Mouse (Mus musculus) gastrocnemius, adult 8-10 months (tissue): Measurements from ENCODE around the gene Mtnr1a. TPM values are rescaled to one million over a fixed set of nuclear protein-coding genes. Genes with fewer than 3 reads are reported as not detected.

Experiments used
- DNase-seq, 2 experiments: peaks; one replicate each; pipeline ENCODE4 v3.0.0; 2022; ENCODE audit warnings: low spot score in 2 of 2
- total RNA-seq, 4 experiments: library from RNA; stranded (reverse); gene quantifications; 2 replicates each; pipeline ENCODE4 v1.2.4; 2022

Mtnr1a gene
- total RNA-seq, 4 experiments from 2014 or later = not detected

- no peak for DNase-seq
Observed at GRCm38 (mm10) chr8:45109371-45110063, 40.6 kb downstream of the Mtnr1a start.

GRCm38 (mm10) chr8:45110064-45110812 lies 41.3 kb downstream of the Mtnr1a start:
- no peak for DNase-seq

GRCm38 (mm10) chr8:45110813-45111104 lies 41.8 kb downstream of the Mtnr1a start:
- no peak for DNase-seq

GRCm38 (mm10) chr8:45111820-45112219 lies 42.9 kb downstream of the Mtnr1a start:
- no peak for DNase-seq

GRCm38 (mm10) chr8:45117588-45117987 lies 48.7 kb downstream of the Mtnr1a start:
- DNase-seq = no peak

GRCm38 (mm10) chr8:45125680-45126079 lies 56.7 kb downstream of the Mtnr1a start:
- DNase-seq = no peak

Other genes with a start within 250 kb of the Mtnr1a start
- gene Fat1, start 133.7 kb upstream of the Mtnr1a start, total RNA-seq = 1 to 10 TPM; 1.5 to 2.1 (median 2.0) TPM
- not detected for gene F11, start 192.9 kb downstream of the Mtnr1a start, total RNA-seq
- under 1 TPM in 1 of 4 experiments, not detected in 3; 0.05 TPM for gene Klkb1, start 225.7 kb downstream of the Mtnr1a start, total RNA-seq
- gene Gm45753, start 239.3 kb downstream of the Mtnr1a start, total RNA-seq = not detected